Comparison of ENCODE assay signal across 10 mouse cellular contexts in genomic region chr7:99434672-99435250, GRCm38 (mm10). TPM values are rescaled to one million over a fixed set of nuclear protein-coding genes. Genes with fewer than 3 reads are reported as not detected.
DNase-seq lines count a peak whose midpoint lies in the region; ATAC-seq and TF ChIP-seq lines count a peak whose summit lies in the region.
"Had no signal": no experiment of that assay in that cellular context is flagged by ENCODE, and none has a peak within 500 bp of the region (broad histone marks: within the 10 kb centered on the region; RNA-seq: fewer than 3 reads in every experiment).

No protein-coding gene starts in this region.

- H3K36me3 ChIP-seq in forebrain, embryonic 13.5 days (ENCODE audit: poor library complexity, severe bottlenecking) = 0 out of 2 replicates have a peak, but pooled peaks cover 9% of the 10 kb centered on the region
- H3K36me3 ChIP-seq in forebrain, embryonic 11.5 days (ENCODE audit: control insufficient read depth, insufficient read depth, low read length) = no peaks in the 10 kb centered on the region
- no peaks in the 10 kb centered on the region for H3K36me3 ChIP-seq in spleen, adult 2 months (ENCODE audit: control insufficient read depth, insufficient read depth, low read length)
- H3K36me3 ChIP-seq in liver, embryonic 15.5 days (replicated peaks) = no peaks in the 10 kb centered on the region
- H3K36me3 ChIP-seq in stomach, embryonic 14.5 days (ENCODE audit: control insufficient read depth, insufficient read depth, low read length) = no peaks in the 10 kb centered on the region
- H3K36me3 ChIP-seq: embryonic facial prominence, embryonic 12.5 days had no signal

- H3K27me3 ChIP-seq in forebrain, embryonic 13.5 days = no peaks in the 10 kb centered on the region
- no peaks in the 10 kb centered on the region for H3K27me3 ChIP-seq in forebrain, embryonic 11.5 days (ENCODE audit: control insufficient read depth, insufficient read depth, low read length)
- no peaks in the 10 kb centered on the region for H3K27me3 ChIP-seq in spleen, adult 2 months (ENCODE audit: control insufficient read depth, insufficient read depth, low read length)
- no peaks in the 10 kb centered on the region; the same call in 1 of the 2 replicates for H3K27me3 ChIP-seq in liver, embryonic 15.5 days
- no peaks in the 10 kb centered on the region for H3K27me3 ChIP-seq in stomach, embryonic 14.5 days (ENCODE audit: control insufficient read depth, insufficient read depth, low read length)
- H3K27me3 ChIP-seq: embryonic facial prominence, embryonic 12.5 days had no signal

- 0 out of 2 replicates have a peak overlapping the region, but pooled peaks have one; percentile 11 for H3K27ac ChIP-seq in forebrain, embryonic 13.5 days
- H3K27ac ChIP-seq in forebrain, embryonic 11.5 days (ENCODE audit: low read depth, low read length) = no peak overlapping the region
- no peak overlapping the region for H3K27ac ChIP-seq in spleen, adult 2 months (ENCODE audit: insufficient read depth, low read length)
- no peak overlapping the region for H3K27ac ChIP-seq in liver, embryonic 15.5 days (replicated peaks)
- 0 out of 2 replicates have a peak overlapping the region, but pooled peaks have one; percentile 7 for H3K27ac ChIP-seq in stomach, embryonic 14.5 days (ENCODE audit: low read length)
- H3K27ac ChIP-seq: embryonic facial prominence, embryonic 12.5 days had no signal

- H3K9ac ChIP-seq in forebrain, embryonic 13.5 days = peak overlapping the region; percentile 3; the same call in 1 of the 2 replicates
- no peak overlapping the region for H3K9ac ChIP-seq in forebrain, embryonic 11.5 days (ENCODE audit: low read length)
- H3K9ac ChIP-seq in liver, embryonic 15.5 days = no peak overlapping the region
- H3K9ac ChIP-seq in stomach, embryonic 14.5 days (replicated peaks; ENCODE audit: low read depth, low read length) = no peak overlapping the region
- H3K9ac ChIP-seq: embryonic facial prominence, embryonic 12.5 days had no signal

- no peak for TF ChIP-seq POLR2A in spleen, adult 2 months (IDR thresholded peaks at IDR 0.05; ENCODE audit: low read depth, low read length)

- peaks cover 52% of the 10 kb centered on the region for H3K4me1 ChIP-seq in forebrain, embryonic 13.5 days
- peaks cover 6% of the 10 kb centered on the region; the same call in 1 of the 2 replicates for H3K4me1 ChIP-seq in forebrain, embryonic 11.5 days (replicated peaks; ENCODE audit: control insufficient read depth, insufficient read depth, low read length)
- H3K4me1 ChIP-seq in spleen, adult 2 months (ENCODE audit: control insufficient read depth, insufficient read depth, insufficient read length) = peaks cover 9% of the 10 kb centered on the region; the same call in 1 of the 2 replicates
- peaks cover 16% of the 10 kb centered on the region; the same call in 1 of the 2 replicates for H3K4me1 ChIP-seq in liver, embryonic 15.5 days (replicated peaks)
- H3K4me1 ChIP-seq in stomach, embryonic 14.5 days (ENCODE audit: control insufficient read depth, insufficient read depth, low read length) = 0 out of 2 replicates have a peak, but pooled peaks cover 5% of the 10 kb centered on the region

- H3K9me3 ChIP-seq in forebrain, embryonic 13.5 days (replicated peaks) = no peaks in the 10 kb centered on the region
- no peaks in the 10 kb centered on the region for H3K9me3 ChIP-seq in forebrain, embryonic 11.5 days (ENCODE audit: control insufficient read depth, low read length)
- no peaks in the 10 kb centered on the region for H3K9me3 ChIP-seq in liver, embryonic 15.5 days (replicated peaks)
- H3K9me3 ChIP-seq in stomach, embryonic 14.5 days (ENCODE audit: control insufficient read depth, low read depth, low read length) = no peaks in the 10 kb centered on the region
- H3K9me3 ChIP-seq: embryonic facial prominence, embryonic 12.5 days had no signal

- H3K4me3 ChIP-seq in forebrain, embryonic 13.5 days = no peak overlapping the region
- H3K4me3 ChIP-seq in forebrain, embryonic 11.5 days (ENCODE audit: low read depth, low read length) = no peak overlapping the region
- H3K4me3 ChIP-seq in spleen, adult 2 months (ENCODE audit: extremely low read depth, insufficient read depth, insufficient read length) = no peak overlapping the region
- 0 out of 2 replicates have a peak overlapping the region, but pooled peaks have one; percentile 5 for H3K4me3 ChIP-seq in liver, embryonic 15.5 days (replicated peaks)
- H3K4me3 ChIP-seq in stomach, embryonic 14.5 days (ENCODE audit: low read depth, low read length) = no peak overlapping the region
- H3K4me3 ChIP-seq: embryonic facial prominence, embryonic 12.5 days had no signal

- H3K4me2 ChIP-seq in forebrain, embryonic 13.5 days = no peak overlapping the region
- no peak overlapping the region for H3K4me2 ChIP-seq in forebrain, embryonic 11.5 days (ENCODE audit: low read depth, low read length, severe bottlenecking)
- peak overlapping the region; percentile 35 for H3K4me2 ChIP-seq in liver, embryonic 15.5 days
- H3K4me2 ChIP-seq in stomach, embryonic 14.5 days (replicated peaks; ENCODE audit: low read depth, low read length) = no peak overlapping the region
- H3K4me2 ChIP-seq: embryonic facial prominence, embryonic 12.5 days had no signal

- no peak for ATAC-seq in forebrain, embryonic 13.5 days
- no peak for ATAC-seq in forebrain, embryonic 11.5 days (replicated peaks; ENCODE audit: low FRiP score)
- no peak for ATAC-seq in liver, embryonic 15.5 days (ENCODE audit: insufficient read depth)
- no peak for ATAC-seq in stomach, embryonic 14.5 days (ENCODE audit: insufficient number of reproducible peaks, insufficient read depth, low FRiP score, low read depth)

- no peak for TF ChIP-seq CTCF in spleen, adult 2 months (IDR thresholded peaks at IDR 0.05; ENCODE audit: extremely low read depth, insufficient read depth, insufficient read length, insufficient replicate concordance)

- WGBS in forebrain, embryonic 13.5 days = 5% methylated on average over 12 of the region's 12 CpGs
- WGBS in forebrain, embryonic 11.5 days = 9% methylated on average over 12 of the region's 12 CpGs
- WGBS in spleen, adult 2 months = 47% methylated on average over 12 of the region's 12 CpGs
- 16% methylated on average over 12 of the region's 12 CpGs for WGBS in liver, embryonic 15.5 days (ENCODE audit: insufficient replicate concordance)
- 47% methylated on average over 12 of the region's 12 CpGs for WGBS in stomach, embryonic 14.5 days

- intact Hi-C loops in left cerebral cortex, postnatal 14 days (cut with DNase I) = no loop called here

- DNase-seq in forebrain, embryonic 11.5 days (ENCODE audit: low spot score) = no peak
- peak; percentile 22 to 25 for DNase-seq in spleen, adult 2 months (ENCODE audit: low read depth in 1 of 2, low spot score in 2 of 2)
- no peak for DNase-seq in spleen, postnatal 14 days (ENCODE audit: low spot score in 2 of 2)
- DNase-seq in left cerebral cortex, postnatal 14 days (ENCODE audit: low spot score in 2 of 2) = no peak
- no peak for DNase-seq in embryo, embryonic 10.5 days (ENCODE audit: low spot score)

RNA-seq across cellular contexts. Expression of gene Klhl35, which starts 31.0 kb away (rescaled TPM):
- polyA plus RNA-seq in forebrain, embryonic 13.5 days (2015; fragmentation: Nextera tagmentation; extraction: Ambion mirVana) = 2.3 and 2.5 TPM in 2 replicates
- 4.7 and 5.5 TPM in 2 replicates for polyA plus RNA-seq in forebrain, embryonic 11.5 days (2014; fragmentation: Nextera tagmentation; extraction: Ambion mirVana)
- 1.3 and 2.6 TPM in 2 replicates for polyA plus RNA-seq in spleen, adult 2 months (2012; rRNA removed)
- 0.06 and 0.09 TPM in 2 replicates for polyA plus RNA-seq in liver, embryonic 15.5 days (2015; fragmentation: Nextera tagmentation; extraction: Ambion mirVana)
- 0.65 and 0.83 TPM in 2 replicates for polyA plus RNA-seq in stomach, embryonic 14.5 days (2014; fragmentation: Nextera tagmentation; extraction: Ambion mirVana)
- 1 to 10 TPM; 1.7 to 2.4 TPM for total RNA-seq in left cerebral cortex, postnatal 14 days (2021)
- total RNA-seq: neutrophil, adult 5-6 weeks had no signal

RNA-seq across cellular contexts. Expression of gene Rps3, which starts 48.8 kb away (rescaled TPM):
- polyA plus RNA-seq in forebrain, embryonic 13.5 days (2015; fragmentation: Nextera tagmentation; extraction: Ambion mirVana) = 638 and 696 TPM in 2 replicates
- 699 and 715 TPM in 2 replicates for polyA plus RNA-seq in forebrain, embryonic 11.5 days (2014; fragmentation: Nextera tagmentation; extraction: Ambion mirVana)
- 324 and 363 TPM in 2 replicates for polyA plus RNA-seq in spleen, adult 2 months (2012; rRNA removed)
- polyA plus RNA-seq in liver, embryonic 15.5 days (2015; fragmentation: Nextera tagmentation; extraction: Ambion mirVana) = 380 and 449 TPM in 2 replicates
- 902 and 915 TPM in 2 replicates for polyA plus RNA-seq in stomach, embryonic 14.5 days (2014; fragmentation: Nextera tagmentation; extraction: Ambion mirVana)
- 100 to 1,000 TPM; 221 to 235 TPM for total RNA-seq in left cerebral cortex, postnatal 14 days (2021)

RNA-seq across cellular contexts. Expression of gene Gdpd5, which starts 53.5 kb away (rescaled TPM):
- 28.1 and 32.8 TPM in 2 replicates for polyA plus RNA-seq in forebrain, embryonic 13.5 days (2015; fragmentation: Nextera tagmentation; extraction: Ambion mirVana)
- polyA plus RNA-seq in forebrain, embryonic 11.5 days (2014; fragmentation: Nextera tagmentation; extraction: Ambion mirVana) = 18.6 and 19.1 TPM in 2 replicates
- polyA plus RNA-seq in spleen, adult 2 months (2012; rRNA removed) = 12.0 and 14.8 TPM in 2 replicates
- polyA plus RNA-seq in liver, embryonic 15.5 days (2015; fragmentation: Nextera tagmentation; extraction: Ambion mirVana) = 1.9 and 2.1 TPM in 2 replicates
- 15.9 and 22.7 TPM in 2 replicates for polyA plus RNA-seq in stomach, embryonic 14.5 days (2014; fragmentation: Nextera tagmentation; extraction: Ambion mirVana)
- total RNA-seq in left cerebral cortex, postnatal 14 days (2021) = 10 to 100 TPM; 40.7 to 47.5 TPM

Comparison
In these comparisons a context has a peak if more than half of its experiments do, and no peak if none do; other contexts are left out.
1. H3K27ac ChIP-seq: peak in forebrain, embryonic 13.5 days (single experiment) and stomach, embryonic 14.5 days (single experiment); none in forebrain, embryonic 11.5 days (single experiment), spleen, adult 2 months (single experiment) and liver, embryonic 15.5 days (single experiment).
2. DNase-seq: peak in spleen, adult 2 months (2 of 2); none in forebrain, embryonic 11.5 days (single experiment), spleen, postnatal 14 days (0 of 2), left cerebral cortex, postnatal 14 days (0 of 2) and embryo, embryonic 10.5 days (single experiment).